Mouse (Mus musculus) cerebellum, adult 2 months (tissue): Measurements from ENCODE around the gene Tmem220.

ENCODE experiments used
- CTCF ChIP-seq: fragments of 200-500 bp; IDR thresholded peaks from 2 replicates; pipeline ENCODE4 v1.5.1; 2011; ENCODE audit warnings: low read depth, mild to moderate bottlenecking, control low read depth, low read length, moderate library complexity, borderline replicate concordance; ENCODE audit not compliant: insufficient read depth
- POLR2A ChIP-seq: fragments of 200-500 bp; IDR thresholded peaks from 2 replicates; pipeline ENCODE4 v1.6.1; 2011; ENCODE audit warnings: low read length, control low read depth, borderline replicate concordance; ENCODE audit not compliant: insufficient read depth

DNA sequence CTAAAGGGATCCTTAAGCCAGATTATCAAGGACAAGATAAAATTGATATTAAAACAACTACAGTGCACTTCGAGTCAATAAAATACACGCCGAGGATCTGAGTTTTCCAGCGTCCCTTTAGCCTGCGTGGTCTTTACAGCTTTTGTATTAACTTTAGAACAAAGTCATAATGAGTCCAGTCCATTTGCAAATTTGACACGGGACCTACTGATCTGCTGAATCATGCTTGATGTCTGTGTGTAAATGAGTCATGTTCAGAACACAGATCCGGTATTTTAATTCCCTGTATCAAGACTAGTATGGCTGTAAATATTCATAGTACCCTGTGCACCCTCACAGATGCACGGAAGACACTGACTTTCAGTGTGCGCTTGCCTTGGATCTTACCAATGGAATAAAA lies 11.9 kb downstream of the Tmem220 start:
- TF ChIP-seq POLR2A (no peak), CTCF (no peak)
